Mouse (Mus musculus) megakaryocyte progenitor cell, adult 5-6 weeks (primary cell): Measurements from ENCODE around the gene B3gnt2. TPM values are rescaled to one million over a fixed set of nuclear protein-coding genes. Genes with fewer than 3 reads are reported as not detected.
A peak's percentile ranks its signal among the peaks of the same experiment; 100 is the strongest.

Source experiments
- ATAC-seq: replicated peaks from 2 replicates; pipeline ENCODE4 v1.8.0; 2016; ENCODE audit warnings: mild to moderate bottlenecking, moderate TSS enrichment, inconsistent platforms; ENCODE audit not compliant: poor library complexity
- total RNA-seq, 2 experiments: library from RNA; stranded (forward) in 1 of 2; stranded (reverse) in 1 of 2; fragments of 157-497, 149-512 nt in 1 of 2; fragments of 200-1000 nt in 1 of 2; gene quantifications; 2 replicates each; pipeline versions ENCODE4 v1.2.3 to v1.2.4; 2015 to 2017

Gene B3gnt2
- total RNA-seq, 2 experiments from 2014 or later, result 8.6 to 14.7 TPM

DNA sequence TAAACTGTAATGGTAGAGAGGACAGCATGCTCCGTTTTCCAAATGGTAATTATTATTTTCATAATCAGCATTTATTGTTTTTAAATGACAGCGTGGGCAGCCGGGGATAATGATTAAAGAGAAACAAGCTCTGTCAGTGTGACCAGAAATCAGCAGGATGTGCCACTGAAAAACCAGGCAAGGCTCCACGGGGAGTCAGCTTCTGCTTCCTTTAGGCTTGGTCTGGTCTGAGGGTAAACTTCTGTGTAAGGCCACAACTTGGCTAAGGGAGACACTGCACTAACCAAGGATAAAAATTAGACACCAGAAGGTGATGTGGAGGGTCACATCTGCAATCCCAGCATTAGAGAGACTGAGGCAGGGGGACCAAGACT lies 11.5 kb upstream of the B3gnt2 start:
- no peak; the same call in 1 of the 2 replicates for ATAC-seq

DNA sequence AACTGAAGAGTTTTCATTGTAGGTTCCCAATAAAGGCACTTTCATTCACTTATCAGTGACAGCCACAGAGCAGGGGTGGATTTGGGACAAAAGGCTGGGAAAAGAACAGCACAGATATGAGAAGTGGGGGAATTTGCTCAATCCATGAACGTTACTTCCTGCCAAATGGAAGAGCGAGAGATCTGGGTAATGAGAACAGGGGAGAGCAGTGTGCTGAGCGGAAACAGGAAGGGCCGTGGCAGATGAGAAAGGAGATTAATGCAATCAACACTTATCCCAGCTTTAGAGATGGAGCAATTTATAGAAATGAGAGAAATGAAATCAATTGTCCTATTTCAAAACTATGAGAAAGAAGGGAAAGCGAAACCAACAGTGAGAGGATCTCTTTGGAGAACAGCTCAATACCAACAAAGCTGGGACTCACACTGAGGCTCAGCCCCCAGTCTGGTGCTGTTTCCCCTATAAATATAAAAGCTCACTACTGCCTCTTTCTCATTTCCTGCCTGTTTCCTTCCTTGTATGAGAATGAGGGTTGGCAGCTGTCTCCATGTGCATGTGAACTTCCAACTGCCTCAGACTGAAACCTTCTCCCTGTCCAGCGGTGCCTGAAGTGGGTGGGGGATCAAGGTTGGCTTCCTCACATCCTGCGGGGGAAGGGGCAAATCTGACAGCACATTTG lies 11.0 kb upstream of the B3gnt2 start:
- peak; percentile 66 for ATAC-seq

GRCm38 (mm10) chr11:22868582-22868981 lies 7.8 kb upstream of the B3gnt2 start:
- 0 out of 2 replicates have a peak, but pooled peaks have one; percentile 5 for ATAC-seq

GRCm38 (mm10) chr11:22867691-22868090 lies 6.9 kb upstream of the B3gnt2 start:
- no peak for ATAC-seq

- ATAC-seq, result no peak
Measured at GRCm38 (mm10) chr11:22865635-22866246, 5.0 kb upstream of the B3gnt2 start.

DNA sequence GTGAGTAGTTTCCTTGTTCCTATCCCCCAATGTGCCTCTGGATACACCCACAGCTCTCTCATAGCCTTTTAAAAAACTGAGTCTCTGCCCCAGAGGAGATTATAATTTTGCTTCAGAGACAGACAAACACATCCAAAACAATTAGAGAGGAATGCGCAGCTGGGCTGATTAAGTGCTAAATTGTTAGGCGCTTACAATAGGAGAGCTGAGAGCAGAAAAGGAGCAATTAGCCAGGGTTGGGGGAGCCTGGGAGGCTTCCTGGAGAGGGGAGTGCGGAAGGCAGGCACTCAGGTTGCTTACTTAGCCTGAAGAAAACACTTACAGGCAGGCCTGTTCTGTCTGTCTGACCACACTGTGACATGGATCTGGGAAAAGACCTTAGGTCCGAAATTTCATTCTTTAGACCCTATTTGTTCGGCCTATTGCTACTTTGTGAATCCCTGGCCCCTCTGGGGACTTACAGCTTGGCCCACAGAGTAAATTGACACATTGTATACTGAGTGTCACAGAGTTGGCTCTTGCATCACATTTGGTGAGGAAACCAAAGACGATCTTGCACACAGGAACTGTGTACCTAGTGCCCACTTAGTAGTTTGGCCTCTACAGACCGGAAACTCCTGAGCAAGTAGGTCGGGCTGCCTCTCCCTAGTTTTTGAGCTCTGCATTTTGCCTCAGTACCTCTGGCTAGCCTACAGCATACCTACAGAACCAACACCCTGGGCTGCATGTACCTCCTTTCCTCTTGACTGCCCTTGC lies 3.7 kb upstream of the B3gnt2 start:
- ATAC-seq, result peak; percentile 38

GRCm38 (mm10) chr11:22863581-22863980 lies 2.8 kb upstream of the B3gnt2 start:
- ATAC-seq, result no peak

DNA sequence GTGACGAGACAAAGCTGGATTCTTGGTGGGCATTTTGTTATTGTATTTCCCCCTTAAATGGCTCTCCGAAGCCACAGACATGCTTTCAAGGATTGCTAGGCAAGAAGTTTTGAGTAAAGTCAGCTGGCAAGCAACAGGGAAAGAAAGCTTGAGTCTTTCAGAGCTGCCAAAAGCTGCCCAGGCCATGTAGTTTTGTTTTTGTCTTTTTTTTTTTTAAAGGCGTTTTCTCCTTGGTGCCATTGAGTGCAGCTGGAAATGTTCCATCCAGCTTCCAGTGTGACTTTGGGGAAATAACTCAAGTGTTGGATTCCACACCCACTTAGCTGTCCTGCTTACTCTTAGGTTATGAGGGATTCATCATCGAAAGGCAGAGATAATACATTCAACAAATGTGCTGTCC lies 554 bp upstream of the B3gnt2 start:
- ATAC-seq, result no peak

DNA sequence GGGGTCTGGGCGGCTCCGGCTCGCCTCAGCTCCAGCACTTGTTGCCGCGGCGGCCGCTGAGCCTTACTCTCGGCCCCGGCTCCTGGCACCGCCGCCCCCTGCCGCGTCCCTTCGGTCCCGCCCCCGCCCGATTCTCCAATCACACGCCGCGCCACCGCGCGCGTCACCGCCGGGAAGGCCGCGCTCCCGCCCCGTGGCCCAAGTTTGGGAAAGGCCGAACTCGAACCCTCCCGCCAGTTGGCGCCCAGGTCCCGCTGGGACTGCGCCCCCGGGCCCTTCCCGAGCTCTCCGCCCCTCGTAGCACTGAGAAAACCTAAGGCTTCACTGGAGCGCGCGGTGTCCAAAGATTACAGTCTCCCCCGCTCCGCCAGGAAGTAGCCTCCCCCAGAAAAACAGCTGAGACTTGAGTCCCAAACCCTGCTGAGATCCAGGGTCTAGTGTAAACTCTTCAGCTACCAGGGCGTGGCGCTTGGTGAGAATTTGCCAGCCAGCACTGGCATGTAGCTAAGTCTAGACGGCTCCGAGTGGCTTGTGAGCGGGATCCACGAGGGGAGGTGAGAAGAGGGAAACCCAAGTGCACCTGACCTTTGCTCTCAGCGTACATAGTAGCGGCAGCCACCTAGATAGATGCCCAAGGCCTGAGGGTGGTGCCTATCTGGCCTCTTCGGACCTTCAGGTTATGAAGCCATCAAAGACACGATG lies 977 bp downstream of the B3gnt2 start:
- peak; percentile 59 for ATAC-seq

- ATAC-seq, result peak; percentile 4
Measured at GRCm38 (mm10) chr11:22859301-22859632, 1.5 kb downstream of the B3gnt2 start.

DNA sequence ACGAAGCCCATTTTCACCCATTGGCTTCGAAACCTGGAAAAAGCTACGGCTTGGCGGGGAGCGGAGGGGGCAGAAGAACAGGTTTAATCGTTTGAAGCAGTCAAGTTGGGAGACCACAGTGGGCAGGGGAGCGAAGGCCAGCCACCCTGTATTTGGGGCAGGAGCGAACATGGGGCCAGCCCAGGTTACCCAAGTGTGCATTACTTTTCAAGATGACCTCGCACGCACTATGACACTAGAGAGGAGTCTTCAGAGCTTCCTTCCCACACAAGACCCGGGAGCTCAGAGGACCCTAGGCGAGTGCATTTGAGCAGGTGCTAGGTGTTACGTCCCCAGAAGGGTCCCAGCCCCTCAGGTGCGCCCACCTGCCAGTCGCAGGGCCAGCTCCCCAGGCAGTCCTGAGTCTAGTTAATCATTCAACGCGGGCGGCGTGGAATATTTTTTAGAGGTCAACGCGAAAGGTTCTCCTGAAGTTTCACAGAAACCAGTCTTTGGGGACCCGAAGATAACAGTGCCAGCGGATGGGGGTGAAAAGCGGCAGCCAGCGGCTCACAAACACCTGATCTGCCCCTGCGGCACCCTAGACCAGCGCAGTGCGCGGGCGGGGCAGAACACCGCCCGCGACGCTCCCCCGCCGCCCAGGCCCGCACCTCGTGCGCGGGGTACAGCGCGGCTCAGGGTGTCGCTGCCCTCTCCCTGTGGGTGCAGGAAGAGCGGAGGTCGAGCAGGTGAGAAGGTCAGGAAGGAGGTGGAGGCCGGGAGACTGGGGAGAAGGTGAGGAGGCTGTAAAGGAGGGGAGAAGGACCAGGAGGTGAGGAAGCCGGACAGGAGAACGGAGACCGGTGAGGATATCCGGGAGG lies 2.1 kb downstream of the B3gnt2 start:
- peak; percentile 10 for ATAC-seq

DNA sequence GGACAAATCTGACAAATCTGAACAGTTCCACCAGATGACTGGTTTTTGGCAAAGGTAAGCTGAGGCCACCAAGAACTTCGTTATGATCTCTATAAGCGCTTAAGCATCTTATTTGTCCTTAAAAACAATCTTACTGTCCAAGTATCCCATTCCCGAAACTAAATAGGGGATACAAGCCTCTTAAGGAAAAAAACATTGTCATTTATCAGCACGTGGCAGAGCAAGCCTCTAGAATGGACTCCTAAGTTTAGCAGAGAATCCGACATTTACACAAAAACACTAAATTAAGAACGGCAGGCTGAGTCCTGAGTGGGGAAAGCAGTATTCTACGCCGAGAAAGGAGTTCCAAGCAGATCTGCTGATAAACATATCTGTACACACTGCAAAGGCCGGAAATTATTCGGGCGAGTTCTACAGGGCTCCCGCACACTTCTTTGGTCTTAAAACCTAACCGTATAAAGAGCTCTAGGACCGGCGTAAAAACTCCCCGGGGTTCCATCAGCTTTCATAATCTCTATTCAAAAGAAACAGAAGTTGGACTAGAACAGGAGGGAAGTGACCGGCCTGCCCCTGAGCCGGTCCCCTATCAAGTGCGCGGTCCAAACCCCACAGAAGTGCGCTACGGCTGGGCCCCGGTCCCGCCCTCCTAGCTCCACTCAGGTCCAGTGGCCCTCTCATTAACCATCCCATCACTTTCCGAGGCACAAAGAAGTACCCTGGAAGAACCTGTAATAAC lies 2.9 kb downstream of the B3gnt2 start:
- ATAC-seq, result 0 out of 2 replicates have a peak, but pooled peaks have one; percentile 9

DNA sequence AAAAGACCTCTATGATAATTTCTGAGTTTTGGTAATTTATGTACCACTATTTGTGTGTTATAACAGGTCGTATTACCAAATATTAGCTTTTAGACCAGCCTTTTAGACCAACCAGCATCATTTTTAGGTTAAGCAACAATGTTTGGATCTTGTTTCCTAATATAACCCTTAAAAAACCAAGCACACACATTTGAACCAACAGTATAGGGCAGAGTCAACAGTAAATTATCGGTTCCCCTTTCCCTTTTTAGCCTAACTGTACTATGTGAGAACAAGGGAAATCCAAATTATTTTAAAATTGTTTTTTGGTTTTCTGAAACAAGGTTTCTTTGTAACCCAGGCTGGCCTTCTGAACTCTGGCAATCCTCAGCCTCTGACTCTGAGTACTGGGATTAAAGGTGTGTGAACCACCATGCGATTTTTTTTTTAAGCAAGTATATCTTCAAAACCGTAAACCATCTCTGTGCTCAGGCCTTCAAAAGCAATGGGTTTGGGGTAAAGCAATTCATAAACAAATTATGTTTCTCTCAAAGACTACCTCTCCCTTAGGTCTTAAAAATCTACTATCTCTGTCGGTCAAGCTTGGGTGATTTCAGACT lies 3.6 kb downstream of the B3gnt2 start:
- ATAC-seq, result no peak

DNA sequence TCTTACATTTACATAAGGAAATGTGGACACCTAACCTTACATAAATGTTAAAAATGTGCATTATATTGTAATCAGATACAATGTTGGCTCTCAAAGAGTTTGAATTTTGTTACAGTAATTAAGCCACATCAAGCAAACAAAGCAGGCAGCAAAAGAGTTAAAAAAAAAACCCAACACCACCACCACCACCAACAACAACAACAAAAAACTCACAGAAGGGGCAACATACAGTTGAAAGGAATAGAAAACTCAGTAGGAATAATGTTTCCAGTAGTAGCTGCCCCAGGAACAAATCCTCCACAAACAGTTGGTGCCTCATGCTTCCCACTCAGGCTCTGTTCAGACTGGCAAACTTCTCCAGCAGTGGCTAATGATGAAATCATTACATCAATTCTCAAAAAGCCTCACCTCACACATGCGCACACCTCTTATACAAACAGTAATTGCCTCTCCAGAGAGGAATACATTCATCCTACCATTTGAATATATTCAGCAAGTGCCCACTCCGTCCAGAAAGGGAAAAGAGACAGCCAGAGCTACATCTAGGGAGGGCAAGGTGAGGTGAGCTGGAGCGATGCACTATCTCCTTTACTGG lies 4.3 kb downstream of the B3gnt2 start:
- ATAC-seq, result no peak

- no peak for ATAC-seq
Measured at GRCm38 (mm10) chr11:22854571-22854970, 6.2 kb downstream of the B3gnt2 start.

DNA sequence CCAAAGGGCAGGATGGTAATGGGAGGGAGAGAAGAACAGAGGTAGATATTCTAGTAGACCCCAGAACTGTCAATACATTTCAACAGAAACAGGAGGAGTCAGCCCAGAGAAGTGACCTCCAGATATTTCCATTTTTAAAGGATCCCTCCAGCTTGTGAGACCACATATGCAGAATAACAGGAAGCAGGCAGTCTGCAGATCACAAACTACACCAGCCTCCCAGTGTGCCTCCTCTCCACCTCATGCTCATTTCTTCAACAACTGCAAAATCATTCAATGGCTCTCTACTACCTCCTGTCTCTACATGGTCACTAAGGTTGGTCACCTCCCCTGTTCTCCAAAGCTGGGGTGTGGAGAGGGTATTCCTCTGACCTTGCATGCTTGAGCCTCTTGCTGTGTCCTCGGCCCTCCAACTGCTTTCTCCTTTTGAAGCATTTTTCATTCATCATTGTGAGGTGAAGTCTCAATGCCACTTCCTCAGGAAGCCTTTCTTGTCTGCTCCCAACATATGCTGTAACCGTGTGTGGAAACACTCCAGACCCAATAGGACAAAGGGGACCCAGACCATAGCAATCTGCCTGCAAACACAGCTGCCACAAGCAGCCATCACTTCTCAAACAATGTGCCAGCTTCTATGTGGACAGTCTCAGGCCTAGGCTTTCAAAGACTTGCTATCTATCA lies 7.1 kb downstream of the B3gnt2 start:
- peak; percentile 47 for ATAC-seq

- ATAC-seq, result no peak
Measured at GRCm38 (mm10) chr11:22852510-22852909, 8.3 kb downstream of the B3gnt2 start.

- ATAC-seq, result peak; percentile 30
Measured at GRCm38 (mm10) chr11:22851416-22851815, 9.3 kb downstream of the B3gnt2 start.
